Mouse (Mus musculus) intestine, embryonic 16.5 days (tissue): ENCODE data around the gene Ncdn. TPM values are rescaled to one million over a fixed set of nuclear protein-coding genes. Genes with fewer than 3 reads are reported as not detected.

Experiments used
- ATAC-seq: fragments of 200-750 bp; cut with Nextera tagmentation; 2 replicates; pipeline ENCODE4 v1.8.0; 2017; ENCODE audit warnings: moderate TSS enrichment, moderate library complexity
- H3K27ac ChIP-seq: fragments of 300-500 bp; sonication (generic); 2 replicates; pipeline ENCODE4 v1.5.1; 2014; ENCODE audit warnings: mild to moderate bottlenecking, low read length
- H3K27me3 ChIP-seq: fragments of 300-500 bp; sonication (generic); replicated peaks from 2 replicates; pipeline ENCODE4 v1.6.1; 2014; ENCODE audit warnings: low read length, control low read depth, mixed read lengths; ENCODE audit not compliant: control insufficient read depth, insufficient read depth
- H3K36me3 ChIP-seq: fragments of 300-500 bp; sonication (generic); 2 replicates; pipeline ENCODE4 v1.6.1; 2014; ENCODE audit warnings: low read length, control low read depth; ENCODE audit not compliant: control insufficient read depth, insufficient read depth
- H3K4me1 ChIP-seq: fragments of 300-500 bp; sonication (generic); 2 replicates; pipeline ENCODE4 v1.6.1; 2014; ENCODE audit warnings: low read length, control low read depth, mixed read lengths; ENCODE audit not compliant: control insufficient read depth, insufficient read depth
- H3K4me2 ChIP-seq: fragments of 300-500 bp; sonication (generic); 2 replicates; pipeline ENCODE4 v1.6.1; 2014; ENCODE audit warnings: low read depth, low read length, control low read depth
- H3K4me3 ChIP-seq: fragments of 300-500 bp; sonication (generic); 2 replicates; pipeline ENCODE4 v1.5.1; 2014; ENCODE audit warnings: mild to moderate bottlenecking, low read length
- H3K9ac ChIP-seq: fragments of 300-500 bp; sonication (generic); 2 replicates; pipeline ENCODE4 v1.6.1; 2014; ENCODE audit warnings: low read depth, low read length
- H3K9me3 ChIP-seq: fragments of 300-500 bp; sonication (generic); 2 replicates; pipeline ENCODE4 v1.6.1; 2016; ENCODE audit warnings: low read length, control low read depth; ENCODE audit not compliant: control insufficient read depth
- WGBS: fragments of 180-500 bp; shearing (Covaris S2); extraction: QIAGEN DNeasy Blood & Tissue Kit; methylation state at CpG from one replicate; pipeline ENCODE4 v1.1.7; 2014; 5-methylcytosine and 5-hydroxymethylcytosine counted together
- polyA plus RNA-seq: library from polyadenylated mRNA; unstranded; fragments of >200 nt; fragmentation: Nextera tagmentation; extraction: Ambion mirVana; gene quantifications from 2 replicates; pipeline ENCODE4 v1.2.1, GENCODE M21; 2015

The Ncdn gene
- polyA plus RNA-seq, 1 experiment from 2014 or later: 27.4 TPM

DNA sequence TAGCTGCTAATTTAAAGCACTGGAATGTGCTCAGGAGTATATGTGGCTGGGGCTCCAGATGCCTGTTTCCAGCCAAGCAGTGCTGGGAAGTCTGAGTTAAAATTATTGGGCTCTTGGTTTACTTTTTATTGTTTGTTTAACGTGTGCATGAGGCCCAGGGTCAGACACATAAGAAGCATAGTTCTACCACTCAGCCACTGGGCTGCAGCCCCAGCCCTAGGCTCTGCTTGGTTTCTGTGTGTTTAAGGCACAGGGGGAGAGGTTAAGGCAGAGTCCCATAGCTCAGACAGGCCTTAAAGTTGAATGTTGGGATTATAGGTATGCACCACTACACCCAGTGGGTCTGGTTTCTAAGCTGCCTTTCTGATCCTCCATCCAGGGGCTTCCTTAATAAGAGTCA, 21.9 kb upstream of the Ncdn start:
- WGBS: 24% methylated on average over 1 of the region's 1 CpGs
- H3K4me1 ChIP-seq: peaks cover 9% of the 10 kb centered on the region
- 0 out of 2 replicates have a peak, but pooled peaks have one; percentile 47 for ATAC-seq

GRCm38 (mm10) chr4:126773871-126774270, 20.6 kb upstream of the Ncdn start:
- no peak overlapping the region for H3K4me2 ChIP-seq
- no peak for ATAC-seq
- 89% methylated on average over 6 of the region's 6 CpGs for WGBS

More for the DNA sequence above, 21.9 kb upstream of the Ncdn start:
- Histone ChIP-seq H3K4me2 (no peak overlapping the region), H3K4me3 (no peak overlapping the region), H3K27me3 (no peaks in the 10 kb centered on the region), H3K36me3 (no peaks in the 10 kb centered on the region), H3K27ac (no peak overlapping the region), H3K9ac (no peak overlapping the region), H3K9me3 (no peaks in the 10 kb centered on the region)

DNA sequence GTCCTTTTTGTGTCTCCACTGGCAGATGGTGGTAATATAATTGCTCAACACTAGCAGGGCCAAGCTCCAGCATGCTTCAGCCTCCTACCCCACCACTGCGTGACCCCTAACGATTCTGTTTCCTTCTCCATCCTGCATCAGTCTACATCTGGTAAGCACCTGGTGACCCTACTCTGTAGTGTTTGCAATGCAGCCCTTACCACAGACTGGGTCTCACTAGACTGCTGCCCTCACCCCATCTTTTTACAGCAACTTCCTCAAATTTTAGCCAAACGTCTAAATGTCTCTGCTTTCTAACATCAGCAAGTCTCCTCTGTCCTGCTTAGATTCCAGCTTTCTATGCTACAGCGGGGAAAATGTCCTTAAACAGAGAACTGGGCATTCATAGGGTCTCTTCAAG, 17.6 kb upstream of the Ncdn start:
- H3K27ac ChIP-seq: no peak overlapping the region

More at GRCm38 (mm10) chr4:126773871-126774270, 20.6 kb upstream of the Ncdn start:
- Histone ChIP-seq H3K9ac (no peak overlapping the region), H3K4me1 (peaks cover 9% of the 10 kb centered on the region), H3K27me3 (no peaks in the 10 kb centered on the region), H3K4me3 (no peak overlapping the region), H3K9me3 (no peaks in the 10 kb centered on the region), H3K36me3 (no peaks in the 10 kb centered on the region), H3K27ac (no peak overlapping the region)

GRCm38 (mm10) chr4:126769800-126770563, 16.7 kb upstream of the Ncdn start:
- WGBS: 68% methylated on average over 9 of the region's 9 CpGs
- Histone ChIP-seq H3K4me1 (peaks cover 5% of the 10 kb centered on the region; the same call in 1 of the 2 replicates), H3K27me3 (no peaks in the 10 kb centered on the region), H3K36me3 (no peaks in the 10 kb centered on the region; the same call in 1 of the 2 replicates), H3K4me2 (no peak overlapping the region), H3K4me3 (no peak overlapping the region), H3K9me3 (no peaks in the 10 kb centered on the region), H3K27ac (no peak overlapping the region), H3K9ac (no peak overlapping the region)
- ATAC-seq: peak; percentile 95

More for the DNA sequence above, 17.6 kb upstream of the Ncdn start:
- WGBS: 72% methylated on average over 4 of the region's 4 CpGs
- H3K4me1 ChIP-seq: peaks cover 9% of the 10 kb centered on the region
- H3K4me2 ChIP-seq: no peak overlapping the region
- ATAC-seq: no peak; the same call in 1 of the 2 replicates
- no peaks in the 10 kb centered on the region for H3K9me3 ChIP-seq
- H3K36me3 ChIP-seq: no peaks in the 10 kb centered on the region; the same call in 1 of the 2 replicates
- H3K27me3 ChIP-seq: no peaks in the 10 kb centered on the region
- no peak overlapping the region for H3K9ac ChIP-seq
- no peak overlapping the region for H3K4me3 ChIP-seq

GRCm38 (mm10) chr4:126763483-126763882, 10.2 kb upstream of the Ncdn start:
- Histone ChIP-seq H3K27ac (peak overlapping the region; percentile 93), H3K36me3 (peaks cover 3% of the 10 kb centered on the region; the same call in 1 of the 2 replicates), H3K9me3 (no peaks in the 10 kb centered on the region), H3K4me1 (peaks cover 4% of the 10 kb centered on the region), H3K27me3 (no peaks in the 10 kb centered on the region), H3K4me3 (no peak overlapping the region), H3K9ac (no peak overlapping the region), H3K4me2 (0 out of 2 replicates have a peak overlapping the region, but pooled peaks have one; percentile 26)
- 65% methylated on average over 2 of the region's 2 CpGs for WGBS
- peak; percentile 75 for ATAC-seq

GRCm38 (mm10) chr4:126762586-126763359, 9.5 kb upstream of the Ncdn start:
- peak overlapping the region; percentile 4 for H3K4me3 ChIP-seq
- H3K9ac ChIP-seq: no peak overlapping the region
- peak overlapping the region; percentile 93 for H3K27ac ChIP-seq
- peak overlapping the region; percentile 26 for H3K4me2 ChIP-seq
- H3K4me1 ChIP-seq: peaks cover 4% of the 10 kb centered on the region
- peak; percentile 95 for ATAC-seq
- H3K27me3 ChIP-seq: no peaks in the 10 kb centered on the region
- H3K9me3 ChIP-seq: no peaks in the 10 kb centered on the region
- 45% methylated on average over 11 of the region's 11 CpGs for WGBS
- peaks cover 3% of the 10 kb centered on the region; the same call in 1 of the 2 replicates for H3K36me3 ChIP-seq

DNA sequence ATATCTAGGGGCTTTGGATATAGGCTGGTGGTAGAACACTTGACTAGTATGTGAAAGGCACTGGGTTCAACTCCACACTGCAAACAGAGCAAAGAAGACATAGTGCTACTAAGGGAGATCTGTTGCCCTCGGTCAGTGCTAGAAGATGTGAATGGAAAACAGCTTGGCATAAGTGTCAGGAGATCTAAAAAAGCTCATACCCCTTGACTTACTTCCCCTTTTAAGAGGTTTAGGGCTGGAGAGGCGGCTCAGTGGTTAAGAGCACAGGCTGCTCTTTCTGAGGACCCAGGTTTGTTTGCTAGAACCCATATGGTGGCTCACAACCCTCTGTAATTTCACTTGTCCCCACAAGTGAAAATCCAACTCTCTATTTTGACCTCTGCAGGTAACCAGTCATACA, 6.2 kb upstream of the Ncdn start:
- H3K9ac ChIP-seq: no peak overlapping the region
- no peak overlapping the region for H3K4me3 ChIP-seq
- H3K4me1 ChIP-seq: peaks cover 8% of the 10 kb centered on the region
- no peak overlapping the region for H3K4me2 ChIP-seq
- no peaks in the 10 kb centered on the region for H3K27me3 ChIP-seq
- no peak overlapping the region for H3K27ac ChIP-seq
- ATAC-seq: no peak
- 87% methylated on average over 2 of the region's 2 CpGs for WGBS
- peaks cover 3% of the 10 kb centered on the region; the same call in 1 of the 2 replicates for H3K36me3 ChIP-seq
- H3K9me3 ChIP-seq: no peaks in the 10 kb centered on the region

- no peak overlapping the region for H3K4me2 ChIP-seq
- ATAC-seq: no peak
Observed at GRCm38 (mm10) chr4:126758299-126758698, 5.1 kb upstream of the Ncdn start.

DNA sequence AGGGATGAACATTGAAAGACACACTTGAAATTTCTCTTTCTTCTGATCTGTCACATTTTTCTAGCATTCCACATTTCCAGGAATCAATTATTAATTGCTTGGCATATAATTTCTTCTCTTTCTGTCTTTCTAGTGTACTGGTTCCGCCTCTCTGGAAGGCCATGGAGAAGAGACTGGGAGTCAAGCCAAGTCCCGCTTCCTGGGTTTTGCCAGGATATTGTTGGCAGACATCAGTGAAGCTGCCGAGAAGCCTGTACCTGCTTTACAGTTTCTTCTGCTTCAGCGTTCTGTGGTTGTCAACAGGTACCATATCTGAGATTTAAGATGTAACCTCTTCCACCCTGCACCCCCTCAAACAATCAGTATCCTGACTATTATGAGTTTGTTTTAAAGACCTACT, 3.5 kb upstream of the Ncdn start:
- Histone ChIP-seq H3K4me1 (peaks cover 12% of the 10 kb centered on the region), H3K9me3 (no peaks in the 10 kb centered on the region), H3K27ac (no peak overlapping the region), H3K9ac (no peak overlapping the region), H3K36me3 (peaks cover 3% of the 10 kb centered on the region; the same call in 1 of the 2 replicates), H3K4me3 (no peak overlapping the region), H3K4me2 (no peak overlapping the region; the same call in 1 of the 2 replicates), H3K27me3 (no peaks in the 10 kb centered on the region)
- 77% methylated on average over 4 of the region's 4 CpGs for whole genome bisulfite sequencing
- ATAC-seq: no peak

More at GRCm38 (mm10) chr4:126758299-126758698, 5.1 kb upstream of the Ncdn start:
- Histone ChIP-seq H3K27ac (no peak overlapping the region), H3K4me3 (no peak overlapping the region), H3K4me1 (peaks cover 8% of the 10 kb centered on the region), H3K9me3 (no peaks in the 10 kb centered on the region), H3K36me3 (peaks cover 3% of the 10 kb centered on the region; the same call in 1 of the 2 replicates), H3K9ac (no peak overlapping the region), H3K27me3 (no peaks in the 10 kb centered on the region)
- WGBS: 81% methylated on average over 5 of the region's 5 CpGs
